In the genomic region with DNA sequence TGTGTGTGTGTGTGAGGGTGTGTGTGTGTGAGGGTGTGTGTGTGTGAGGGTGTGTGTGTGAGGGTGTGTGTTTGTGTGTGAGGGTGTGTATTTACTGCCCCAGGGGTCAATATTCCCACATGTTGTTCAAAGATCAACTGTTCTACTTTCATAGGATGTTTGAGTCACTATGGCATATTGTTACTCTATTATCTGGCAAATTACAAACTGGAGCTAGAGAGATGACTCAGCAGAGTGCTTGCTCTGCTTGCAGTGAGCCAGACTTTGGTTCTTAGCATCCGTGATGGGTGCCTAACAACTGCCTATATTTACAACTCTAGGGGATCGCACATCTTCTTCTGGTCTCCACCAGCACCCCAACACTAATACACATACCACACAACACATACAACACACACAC, we compare ENCODE assay signal across 10 mouse cellular contexts.
"Had no signal": no experiment of that assay in that cellular context is flagged by ENCODE, and none has a peak within 500 bp of the region (broad histone marks: within the 10 kb centered on the region; RNA-seq: fewer than 3 reads in every experiment).

No protein-coding gene starts in this region.

- H3K9me3 ChIP-seq: limb, embryonic 13.5 days; midbrain, embryonic 12.5 days had no signal

- DNase-seq: kidney, adult 18-20 months; kidney, postnatal 10 days; layer of hippocampus, postnatal 36 days; left cerebral cortex, postnatal 4 days; lung, adult 18-20 months; thymus, postnatal 36 days had no signal

- H3K27me3 ChIP-seq: limb, embryonic 13.5 days; midbrain, embryonic 12.5 days had no signal

- ATAC-seq: midbrain, embryonic 16.5 days had no signal

- H3K9ac ChIP-seq: limb, embryonic 13.5 days; liver, embryonic 14.5 days; midbrain, embryonic 12.5 days had no signal

- H3K4me1 ChIP-seq: limb, embryonic 13.5 days; midbrain, embryonic 12.5 days had no signal

- H3K27ac ChIP-seq: limb, embryonic 13.5 days; liver, embryonic 14.5 days; midbrain, embryonic 12.5 days had no signal

- H3K4me3 ChIP-seq: limb, embryonic 13.5 days; midbrain, embryonic 12.5 days had no signal
